Mouse (Mus musculus): ENCODE data around the gene Olfr211. TPM values are rescaled to one million over a fixed set of nuclear protein-coding genes. Genes with fewer than 3 reads are reported as not detected.

Gene Olfr211
- polyA plus RNA-seq (2012; fragmentation: generic; extraction: Trizol) = not detected

DNA sequence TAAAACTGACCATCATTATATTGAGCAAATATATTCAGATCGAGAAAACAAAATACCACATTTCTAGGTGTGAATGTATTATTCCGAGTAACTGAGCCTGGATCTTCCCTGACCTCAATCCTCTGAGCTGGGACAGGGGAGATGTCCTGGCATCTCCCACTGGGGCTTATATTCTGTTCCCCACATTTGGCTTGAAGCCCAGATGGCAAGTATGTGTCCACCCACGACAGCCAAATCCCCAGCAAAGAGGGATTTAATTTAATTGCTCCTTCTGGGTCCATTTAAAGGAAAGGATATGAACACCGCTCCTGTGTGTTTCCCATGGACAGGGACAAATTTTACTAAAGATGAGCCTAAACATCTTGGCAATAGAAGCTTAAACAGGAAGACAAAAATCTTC is at the start of gene Olfr211:
Gene Olfr211 (plus strand): TSS at position 301 of the 400 bp plus-strand sequence.

DNA sequence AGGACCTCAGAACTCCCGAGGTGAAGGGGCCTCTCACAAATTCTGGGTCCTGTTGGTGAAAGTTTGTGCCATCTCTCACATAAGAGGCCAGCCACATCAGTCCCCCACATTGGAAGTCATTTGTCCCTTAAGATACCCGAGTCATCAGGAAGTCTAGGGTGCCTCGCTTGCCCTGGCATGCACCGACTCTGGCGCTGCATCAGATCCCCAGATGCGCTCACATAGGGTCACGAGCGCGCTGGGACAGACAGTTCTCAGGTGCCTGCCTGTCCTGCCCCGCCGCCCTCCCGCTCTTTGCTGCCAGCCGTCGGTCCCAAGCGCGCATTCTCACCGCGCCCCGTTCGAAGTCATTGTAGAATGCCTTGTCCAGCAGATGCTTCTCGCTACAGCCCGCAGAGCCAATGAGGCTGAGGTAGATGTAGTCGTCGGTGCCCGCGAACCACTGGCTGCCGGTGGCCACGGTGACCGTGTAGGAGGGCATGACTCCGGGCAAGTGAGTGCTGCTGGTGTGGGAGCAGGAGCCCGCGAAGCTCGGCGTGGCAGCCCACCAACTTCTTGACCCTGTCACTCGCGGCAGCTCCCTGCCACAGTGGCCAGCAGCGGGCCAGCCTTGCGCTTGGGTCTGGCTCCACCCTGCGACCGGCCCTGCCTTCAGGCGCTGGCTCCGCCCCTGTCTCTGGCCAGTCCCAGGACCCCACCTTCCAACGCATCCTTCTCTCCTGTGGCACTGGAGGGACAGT is 28.2 kb upstream of the Olfr211 start, which contains the start of gene Alox5:
Gene Alox5 (minus strand): TSS at position 635 of the 740 bp plus-strand sequence.

DNA sequence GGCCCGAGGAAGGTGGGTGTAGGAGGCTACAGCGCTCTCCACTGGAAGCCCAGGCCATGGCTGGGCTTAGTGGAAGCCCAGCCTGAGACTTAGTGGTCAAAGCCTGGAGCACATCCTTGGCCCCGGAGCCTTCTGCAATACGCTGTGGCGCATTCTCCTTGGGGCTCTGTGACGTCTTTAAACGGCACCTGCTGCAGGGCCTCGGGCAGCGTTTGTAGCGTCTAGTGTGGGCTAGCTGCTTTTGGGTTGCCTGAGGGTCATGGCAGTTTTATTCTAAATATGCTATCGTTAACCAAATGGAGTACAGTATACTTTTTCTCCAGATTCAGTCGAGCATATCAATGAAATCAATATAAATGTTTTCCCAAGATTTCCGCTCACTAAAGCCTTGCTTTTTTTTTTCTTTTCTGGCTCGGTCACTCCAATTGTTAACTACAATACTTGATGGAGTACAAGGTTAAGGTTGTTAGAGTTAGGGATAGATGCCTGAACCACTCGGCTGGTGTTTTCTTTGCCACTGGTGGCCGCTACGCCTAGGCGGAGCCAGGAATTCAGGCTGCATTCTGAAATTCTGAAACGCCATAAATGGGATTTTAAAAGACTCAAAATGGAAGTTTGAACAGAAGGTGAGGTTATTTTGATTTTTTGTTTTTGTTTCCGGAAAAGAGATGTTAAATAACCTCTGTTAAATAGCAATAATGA is 17.6 kb downstream of the Olfr211 start, which contains the start of gene Olfr212:
Gene Olfr212 (plus strand): TSS at position 215 of the 702 bp plus-strand sequence.

DNA sequence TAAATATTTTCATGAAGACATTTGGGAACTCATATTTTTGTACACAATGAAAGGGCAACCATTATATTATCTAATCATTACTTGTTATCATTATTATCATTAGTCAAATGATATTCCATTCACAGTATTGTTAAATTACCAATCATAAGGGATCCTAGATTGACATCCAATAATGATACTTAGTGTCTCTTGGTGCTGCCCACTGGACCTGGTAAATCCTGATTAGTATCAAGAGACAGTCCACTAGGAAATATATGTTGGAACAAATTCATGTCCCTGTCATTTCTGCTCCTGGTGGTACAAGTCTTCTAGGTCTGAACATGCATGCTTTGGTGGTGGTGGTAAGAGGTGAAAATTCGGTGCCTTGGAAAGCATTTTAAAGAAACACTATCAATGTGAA is 49.3 kb downstream of the Olfr211 start, which contains the start of gene Olfr213:
Gene Olfr213 (plus strand): TSS at position 301 of the 400 bp plus-strand sequence.

Other genes starting within 250 kb of the Olfr211 start
- gene Zfand4, start 224.9 kb upstream of the Olfr211 start, polyA plus RNA-seq (2012; fragmentation: generic; extraction: Trizol) = 1 to 10 TPM in 1 of 2 experiments, under 1 TPM in 1; 0.26 to 1.5 TPM
- gene March8, start 151.1 kb upstream of the Olfr211 start, polyA plus RNA-seq (2012; fragmentation: generic; extraction: Trizol) = 10 to 100 TPM in 1 of 2 experiments, 1 to 10 TPM in 1; 2.6 to 20.2 TPM
- not detected for gene Alox5, start 27.9 kb upstream of the Olfr211 start, polyA plus RNA-seq (2012; fragmentation: generic; extraction: Trizol)
- not detected for gene Olfr212, start 17.4 kb downstream of the Olfr211 start, polyA plus RNA-seq (2012; fragmentation: generic; extraction: Trizol)
- gene Olfr213, start 49.4 kb downstream of the Olfr211 start, polyA plus RNA-seq (2012; fragmentation: generic; extraction: Trizol) = not detected
- gene Gm5580, start 62.0 kb downstream of the Olfr211 start, polyA plus RNA-seq (2012; fragmentation: generic; extraction: Trizol) = under 1 TPM; 0.33 to 0.67 TPM
- not detected for gene Olfr214, start 65.1 kb downstream of the Olfr211 start, polyA plus RNA-seq (2012; fragmentation: generic; extraction: Trizol)
- not detected for gene Olfr215, start 95.1 kb downstream of the Olfr211 start, polyA plus RNA-seq (2012; fragmentation: generic; extraction: Trizol)
- gene Zfp422, start 139.9 kb downstream of the Olfr211 start, polyA plus RNA-seq (2012; fragmentation: generic; extraction: Trizol) = not detected
- gene Depp1, start 161.5 kb downstream of the Olfr211 start, polyA plus RNA-seq (2012; fragmentation: generic; extraction: Trizol) = 1 to 10 TPM in 1 of 2 experiments, under 1 TPM in 1; 0.42 to 5.5 TPM
- under 1 TPM; 0.01 to 0.12 TPM for gene Rassf4, start 184.9 kb downstream of the Olfr211 start, polyA plus RNA-seq (2012; fragmentation: generic; extraction: Trizol)
- under 1 TPM; under 0.01 to 0.02 TPM for gene Tmem72, start 227.8 kb downstream of the Olfr211 start, polyA plus RNA-seq (2012; fragmentation: generic; extraction: Trizol)

All from C3H10T1/2 (cell line).